Mouse (Mus musculus): Measurements from ENCODE around the gene Sergef.

DNA sequence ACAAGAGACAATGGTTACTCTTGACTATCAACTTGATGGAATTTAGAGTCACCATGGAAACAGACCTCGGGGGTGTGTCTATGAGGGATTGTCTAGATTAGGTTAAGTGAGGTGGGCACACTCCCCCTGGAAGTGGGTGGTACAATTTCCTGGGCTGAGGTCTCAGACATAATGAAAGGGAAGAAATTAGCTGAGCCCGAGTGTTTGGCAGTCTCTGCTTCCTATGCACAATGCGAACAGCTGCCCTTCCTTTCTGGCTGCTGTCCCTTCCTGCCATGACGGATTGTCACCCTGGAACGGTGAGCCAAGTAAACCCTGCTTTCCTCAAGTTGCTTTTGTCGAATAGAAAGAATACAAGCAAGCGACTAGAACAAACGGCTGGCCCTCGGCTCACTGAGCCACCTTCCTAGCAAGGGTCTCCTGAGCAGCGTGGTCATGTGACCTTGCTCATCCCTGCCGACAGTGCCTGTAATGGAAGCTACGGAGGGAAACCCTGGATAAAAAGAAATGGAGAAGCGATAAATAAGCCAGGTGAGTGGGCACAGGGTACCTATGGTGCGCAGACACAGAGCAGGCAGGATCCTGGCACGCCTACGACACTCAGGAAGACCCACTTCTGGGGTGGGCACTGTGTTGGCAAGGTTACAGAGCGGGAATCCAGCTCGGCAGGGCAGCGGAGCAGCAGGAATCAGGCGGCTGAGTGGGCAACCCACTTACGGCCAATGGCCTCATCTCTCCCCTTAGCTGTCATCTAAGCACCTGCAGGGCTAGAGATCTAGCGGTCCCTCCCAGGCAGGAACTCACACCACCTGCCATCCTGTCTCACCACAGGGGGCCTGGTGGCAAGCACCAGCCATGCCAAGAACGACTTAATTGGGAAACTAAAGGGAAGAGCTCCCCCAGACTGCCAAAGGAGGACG lies 130.0 kb downstream of the Sergef start:
- TF ChIP-seq CTCF (IDR thresholded peaks at IDR 0.05; ENCODE audit: low read depth, low read length), result no peak
- no peak for TF ChIP-seq POLR2AphosphoS5 (IDR thresholded peaks at IDR 0.05; ENCODE audit: insufficient replicate concordance, low read depth, low read length)
- TF ChIP-seq GATA1 (IDR thresholded peaks at IDR 0.05; ENCODE audit: borderline replicate concordance, low read length), result no peak
- TF ChIP-seq TAL1 (conservative IDR thresholded peaks at IDR 0.05; ENCODE audit: low read depth, low read length), result no peak
- TF ChIP-seq GATA2 (IDR thresholded peaks at IDR 0.05; ENCODE audit: borderline replicate concordance, low read depth, low read length), result no peak

Data from G1E (cell line).